Mouse (Mus musculus): Measurements from ENCODE around the gene Gdpd3. TPM values are rescaled to one million over a fixed set of nuclear protein-coding genes. Genes with fewer than 3 reads are reported as not detected.

Gdpd3 gene
- polyA plus RNA-seq, 1 experiment from 2014 or later, result 0.96 TPM

DNA sequence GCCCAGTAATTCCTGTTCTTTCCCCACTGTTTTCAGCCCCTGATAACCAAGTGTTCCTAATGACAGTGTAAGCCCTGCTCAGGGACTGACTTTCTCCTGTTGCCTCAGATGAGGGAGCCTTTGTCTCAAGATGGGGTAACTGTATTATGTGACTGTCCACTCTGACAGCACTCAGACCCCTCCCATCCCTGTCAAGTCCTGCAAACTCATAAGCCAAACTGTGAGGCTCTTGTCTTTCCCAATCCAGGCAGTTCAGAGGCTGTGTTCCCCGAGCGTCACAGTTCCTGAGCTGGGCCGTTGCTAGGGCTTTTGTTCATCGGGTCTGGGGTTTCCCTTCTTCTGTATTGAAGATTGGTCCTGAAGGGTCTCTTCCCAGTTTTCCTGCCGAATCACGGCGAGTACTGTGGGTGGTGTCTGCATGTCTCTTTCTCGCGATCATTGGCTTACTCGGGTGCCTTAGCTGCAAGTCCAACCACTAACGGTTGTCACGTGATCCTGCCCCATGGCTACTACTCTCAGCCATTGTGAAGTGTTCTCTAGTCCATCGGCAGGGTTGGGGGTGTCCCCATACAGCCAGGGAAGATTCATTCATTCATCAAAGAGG, 25.9 kb upstream of the Gdpd3 start:
- no peak for DNase-seq (ENCODE audit: low spot score)

DNA sequence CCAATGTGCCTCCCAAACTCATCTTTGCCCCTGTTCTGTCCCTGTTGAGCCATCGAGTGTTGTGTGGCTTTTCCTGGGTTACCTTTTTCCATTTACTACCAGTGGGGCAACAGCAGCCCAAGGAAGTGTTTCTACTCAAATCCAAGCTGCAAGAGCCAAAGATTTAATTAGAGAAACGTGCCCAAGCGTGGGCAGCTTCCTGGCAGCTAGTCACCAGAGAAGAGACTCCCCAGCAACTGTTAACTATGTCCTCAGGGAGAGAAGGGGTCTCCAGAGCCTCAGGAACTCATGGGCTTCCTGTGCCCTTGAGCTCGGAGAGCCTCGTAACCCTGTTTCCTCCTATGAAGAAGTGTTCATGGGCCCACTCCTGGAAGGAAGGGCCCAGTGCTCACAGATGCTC, 25.2 kb upstream of the Gdpd3 start:
- WGBS, result 66% methylated on average over 5 of the region's 5 CpGs
- no peaks in the 10 kb centered on the region for H3K9me3 ChIP-seq (ENCODE audit: control insufficient read depth, low read length)
- H3K9ac ChIP-seq (ENCODE audit: low read depth, low read length), result no peak overlapping the region
- no peaks in the 10 kb centered on the region for H3K36me3 ChIP-seq (ENCODE audit: control insufficient read depth, insufficient read depth, low read length)
- no peaks in the 10 kb centered on the region for H3K27me3 ChIP-seq (replicated peaks; ENCODE audit: control insufficient read depth, insufficient read depth, low read length)
- no peak overlapping the region for H3K4me2 ChIP-seq
- H3K27ac ChIP-seq (ENCODE audit: low read depth, low read length), result no peak overlapping the region
- no peak overlapping the region for H3K4me3 ChIP-seq (ENCODE audit: low read depth, low read length)
- H3K4me1 ChIP-seq (replicated peaks; ENCODE audit: control insufficient read depth, insufficient read depth, low read length), result no peaks in the 10 kb centered on the region
- no peak for ATAC-seq (replicated peaks; ENCODE audit: low FRiP score)
- DNase-seq (ENCODE audit: low spot score), result no peak

More for the DNA sequence above, 25.9 kb upstream of the Gdpd3 start:
- Histone ChIP-seq H3K4me1 (replicated peaks; ENCODE audit: control insufficient read depth, insufficient read depth, low read length) (no peaks in the 10 kb centered on the region), H3K36me3 (ENCODE audit: control insufficient read depth, insufficient read depth, low read length) (no peaks in the 10 kb centered on the region), H3K4me2 (no peak overlapping the region), H3K27ac (ENCODE audit: low read depth, low read length) (no peak overlapping the region), H3K27me3 (replicated peaks; ENCODE audit: control insufficient read depth, insufficient read depth, low read length) (no peaks in the 10 kb centered on the region), H3K9me3 (ENCODE audit: control insufficient read depth, low read length) (no peaks in the 10 kb centered on the region), H3K4me3 (ENCODE audit: low read depth, low read length) (no peak overlapping the region), H3K9ac (ENCODE audit: low read depth, low read length) (no peak overlapping the region)
- WGBS, result 84% methylated on average over 13 of the region's 13 CpGs
- ATAC-seq (replicated peaks; ENCODE audit: low FRiP score), result no peak

DNA sequence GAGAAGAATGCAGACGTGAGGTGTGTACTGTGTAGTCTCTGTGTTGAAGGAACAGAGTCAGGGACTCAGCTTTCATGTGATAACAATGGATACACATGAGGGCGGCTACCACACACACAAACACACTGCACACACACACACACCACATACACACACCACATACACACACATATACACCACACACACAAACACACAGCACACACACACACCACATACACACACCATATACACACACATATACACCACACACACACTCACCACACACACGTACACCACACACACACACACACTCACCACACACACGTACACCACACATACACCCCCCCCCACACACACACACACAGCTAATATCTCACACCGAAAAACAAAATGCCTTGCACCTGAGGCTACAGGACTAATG, 24.7 kb upstream of the Gdpd3 start:
- Histone ChIP-seq H3K4me1 (replicated peaks; ENCODE audit: control insufficient read depth, insufficient read depth, low read length) (0 out of 2 replicates have a peak, but pooled peaks cover 1% of the 10 kb centered on the region), H3K36me3 (ENCODE audit: control insufficient read depth, insufficient read depth, low read length) (no peaks in the 10 kb centered on the region), H3K9ac (ENCODE audit: low read depth, low read length) (no peak overlapping the region), H3K4me2 (no peak overlapping the region), H3K27ac (ENCODE audit: low read depth, low read length) (no peak overlapping the region), H3K4me3 (ENCODE audit: low read depth, low read length) (no peak overlapping the region), H3K27me3 (replicated peaks; ENCODE audit: control insufficient read depth, insufficient read depth, low read length) (no peaks in the 10 kb centered on the region), H3K9me3 (ENCODE audit: control insufficient read depth, low read length) (no peaks in the 10 kb centered on the region)
- no peak for DNase-seq (ENCODE audit: low spot score)
- 83% methylated on average over 5 of the region's 5 CpGs for WGBS
- no peak for ATAC-seq (replicated peaks; ENCODE audit: low FRiP score)

DNA sequence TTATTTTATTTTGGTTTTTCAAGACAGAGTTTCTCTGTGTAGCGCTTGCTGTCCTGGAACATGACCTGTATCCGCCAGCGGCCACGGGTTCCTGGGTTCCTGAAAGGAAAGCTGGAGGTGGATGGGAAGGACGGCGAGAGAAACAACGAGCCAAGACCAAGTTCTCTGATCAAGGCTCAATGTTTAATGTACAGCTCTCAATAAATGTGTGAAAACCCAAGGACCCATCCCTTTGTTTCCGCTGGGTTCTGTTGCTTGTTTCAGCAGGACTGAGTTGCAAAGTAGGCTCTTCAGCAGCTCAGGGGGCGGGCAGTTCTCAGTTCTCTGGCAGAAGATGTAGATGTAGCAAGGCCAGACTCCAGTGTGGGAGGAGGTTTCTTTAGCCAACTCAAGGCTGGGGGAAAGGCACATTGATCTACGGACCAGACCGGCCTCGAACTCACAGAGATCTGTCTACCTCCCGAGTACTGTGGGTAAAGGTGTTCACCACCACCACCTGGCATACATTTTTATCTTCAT, 24.1 kb upstream of the Gdpd3 start:
- no peaks in the 10 kb centered on the region for H3K27me3 ChIP-seq (replicated peaks; ENCODE audit: control insufficient read depth, insufficient read depth, low read length)
- no peak for ATAC-seq (replicated peaks; ENCODE audit: low FRiP score)
- no peaks in the 10 kb centered on the region for H3K36me3 ChIP-seq (ENCODE audit: control insufficient read depth, insufficient read depth, low read length)
- H3K9ac ChIP-seq (ENCODE audit: low read depth, low read length), result no peak overlapping the region
- 0 out of 2 replicates have a peak, but pooled peaks cover 2% of the 10 kb centered on the region for H3K4me1 ChIP-seq (replicated peaks; ENCODE audit: control insufficient read depth, insufficient read depth, low read length)
- no peak overlapping the region for H3K27ac ChIP-seq (ENCODE audit: low read depth, low read length)
- 89% methylated on average over 13 of the region's 13 CpGs for WGBS
- no peak overlapping the region for H3K4me2 ChIP-seq
- no peak for DNase-seq (ENCODE audit: low spot score)
- H3K4me3 ChIP-seq (ENCODE audit: low read depth, low read length), result no peak overlapping the region
- H3K9me3 ChIP-seq (ENCODE audit: control insufficient read depth, low read length), result no peaks in the 10 kb centered on the region

DNA sequence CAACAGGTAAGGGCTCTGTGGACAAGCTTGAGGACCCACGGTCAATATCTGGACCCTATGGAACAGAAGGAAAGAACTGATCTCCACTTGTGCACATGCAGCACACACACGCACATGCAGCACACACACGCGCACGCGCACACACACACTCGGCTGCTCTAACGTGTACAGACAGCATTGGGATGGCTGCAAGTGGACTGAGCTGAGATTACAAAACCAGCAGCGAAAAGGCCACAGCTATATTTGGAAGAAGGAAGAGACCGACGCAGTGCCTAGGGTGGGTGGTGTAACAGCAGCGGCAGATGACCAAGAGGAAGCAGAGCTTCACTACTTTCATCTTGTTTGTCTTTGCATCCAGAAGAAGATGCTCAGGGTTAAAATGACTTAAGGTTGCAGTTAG, 20.1 kb upstream of the Gdpd3 start:
- Histone ChIP-seq H3K36me3 (ENCODE audit: control insufficient read depth, insufficient read depth, low read length) (no peaks in the 10 kb centered on the region), H3K27me3 (replicated peaks; ENCODE audit: control insufficient read depth, insufficient read depth, low read length) (no peaks in the 10 kb centered on the region), H3K4me1 (replicated peaks; ENCODE audit: control insufficient read depth, insufficient read depth, low read length) (0 out of 2 replicates have a peak, but pooled peaks cover 2% of the 10 kb centered on the region), H3K4me3 (ENCODE audit: low read depth, low read length) (peak overlapping the region; percentile 15; the same call in 1 of the 2 replicates), H3K4me2 (peak overlapping the region; percentile 41), H3K9ac (ENCODE audit: low read depth, low read length) (0 out of 2 replicates have a peak overlapping the region, but pooled peaks have one; percentile 22), H3K27ac (ENCODE audit: low read depth, low read length) (peak overlapping the region; percentile 70; the same call in 1 of the 2 replicates), H3K9me3 (ENCODE audit: control insufficient read depth, low read length) (no peaks in the 10 kb centered on the region)
- DNase-seq (ENCODE audit: low spot score) (no peak), ATAC-seq (replicated peaks; ENCODE audit: low FRiP score) (no peak)
- 56% methylated on average over 12 of the region's 12 CpGs for WGBS

DNA sequence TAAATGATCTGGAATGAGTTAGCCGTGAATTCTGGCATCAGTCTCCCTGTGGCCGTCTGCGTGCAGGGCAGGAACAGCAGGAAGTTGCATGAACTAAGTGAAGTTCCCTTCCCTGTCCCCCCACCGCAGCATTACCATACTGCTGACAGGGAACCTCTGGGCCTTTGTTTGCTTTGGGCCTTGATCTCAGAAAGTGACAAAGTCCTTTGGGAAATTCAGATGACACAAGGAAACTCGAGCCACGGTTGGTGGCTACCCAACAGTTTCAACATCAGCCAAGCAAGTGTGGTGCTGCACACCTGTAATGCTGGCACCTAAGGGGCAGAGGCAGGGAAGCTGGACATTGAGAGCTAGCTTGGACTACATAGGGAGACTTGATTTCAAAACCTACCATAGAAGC, 19.3 kb upstream of the Gdpd3 start:
- H3K36me3 ChIP-seq (ENCODE audit: control insufficient read depth, insufficient read depth, low read length), result no peaks in the 10 kb centered on the region
- no peaks in the 10 kb centered on the region for H3K27me3 ChIP-seq (replicated peaks; ENCODE audit: control insufficient read depth, insufficient read depth, low read length)
- DNase-seq (ENCODE audit: low spot score) (no peak), ATAC-seq (replicated peaks; ENCODE audit: low FRiP score) (peak; percentile 43)
- peak overlapping the region; percentile 70; the same call in 1 of the 2 replicates for H3K27ac ChIP-seq (ENCODE audit: low read depth, low read length)
- peak overlapping the region; percentile 41 for H3K4me2 ChIP-seq
- no peak overlapping the region for H3K9ac ChIP-seq (ENCODE audit: low read depth, low read length)
- no peaks in the 10 kb centered on the region for H3K9me3 ChIP-seq (ENCODE audit: control insufficient read depth, low read length)
- no peak overlapping the region for H3K4me3 ChIP-seq (ENCODE audit: low read depth, low read length)
- 0 out of 2 replicates have a peak, but pooled peaks cover 2% of the 10 kb centered on the region for H3K4me1 ChIP-seq (replicated peaks; ENCODE audit: control insufficient read depth, insufficient read depth, low read length)
- WGBS, result 17% methylated on average over 6 of the region's 6 CpGs

DNA sequence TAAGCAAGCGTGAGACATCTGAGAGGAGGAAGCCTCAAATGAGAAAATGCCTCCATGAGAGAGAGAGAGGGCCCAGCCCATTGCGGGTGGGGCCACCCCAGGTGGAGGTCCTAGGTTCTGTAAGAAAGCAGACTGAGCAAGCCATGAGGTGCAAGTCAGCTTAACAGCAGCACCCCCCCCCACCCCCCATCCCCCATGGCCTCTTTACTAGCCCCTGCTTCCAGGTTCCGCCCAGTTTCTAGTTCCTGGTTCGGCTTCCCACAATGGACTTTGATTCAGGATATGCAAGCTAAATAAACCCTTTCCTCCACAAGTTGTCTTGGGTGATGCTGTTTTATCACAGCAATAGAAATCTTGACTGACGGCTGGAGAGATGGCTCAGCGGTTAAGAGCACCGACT, 17.3 kb upstream of the Gdpd3 start:
- Histone ChIP-seq H3K36me3 (ENCODE audit: control insufficient read depth, insufficient read depth, low read length) (no peaks in the 10 kb centered on the region), H3K4me3 (ENCODE audit: low read depth, low read length) (no peak overlapping the region), H3K9ac (ENCODE audit: low read depth, low read length) (no peak overlapping the region), H3K4me2 (no peak overlapping the region), H3K9me3 (ENCODE audit: control insufficient read depth, low read length) (no peaks in the 10 kb centered on the region), H3K27ac (ENCODE audit: low read depth, low read length) (no peak overlapping the region), H3K27me3 (replicated peaks; ENCODE audit: control insufficient read depth, insufficient read depth, low read length) (no peaks in the 10 kb centered on the region), H3K4me1 (replicated peaks; ENCODE audit: control insufficient read depth, insufficient read depth, low read length) (0 out of 2 replicates have a peak, but pooled peaks cover 2% of the 10 kb centered on the region)
- DNase-seq (ENCODE audit: low spot score), result no peak
- 72% methylated on average over 7 of the region's 7 CpGs for WGBS
- ATAC-seq (replicated peaks; ENCODE audit: low FRiP score), result no peak

DNA sequence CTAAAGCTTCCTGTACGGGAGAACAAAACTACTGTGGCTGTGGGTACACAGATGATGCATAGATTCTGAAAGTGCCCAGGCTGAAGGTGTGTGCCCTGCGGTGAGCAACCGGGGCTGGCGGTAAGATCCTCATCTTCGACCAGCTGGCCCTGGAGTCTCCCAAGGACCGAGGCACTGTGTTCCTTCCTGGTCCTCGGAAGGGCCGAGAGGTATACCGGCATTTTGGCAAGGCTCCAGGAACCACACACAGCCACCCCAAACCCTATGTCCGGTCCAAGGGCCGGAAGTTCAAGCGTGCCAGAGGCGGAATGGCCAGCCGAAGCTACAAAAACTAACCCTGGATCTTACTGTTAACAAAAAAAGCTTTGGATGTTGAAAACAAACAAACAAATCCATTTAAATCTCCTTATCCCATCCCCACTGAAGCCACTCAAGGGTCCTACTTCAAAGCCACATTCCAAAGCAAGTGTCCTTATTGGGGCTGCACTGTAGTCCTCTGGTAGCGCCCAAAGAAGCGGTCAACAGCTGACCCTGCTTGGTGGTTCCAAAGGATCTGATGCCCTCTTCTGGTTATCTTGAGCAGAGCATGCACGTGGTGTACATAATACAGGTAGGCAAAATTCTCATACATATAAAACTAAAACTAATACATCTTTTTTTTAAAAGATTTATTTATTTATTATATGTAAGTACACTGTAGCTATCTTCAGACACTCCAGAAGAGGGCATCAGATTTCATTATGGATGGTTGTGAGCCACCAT, 16.4 kb upstream of the Gdpd3 start:
- Histone ChIP-seq H3K9ac (ENCODE audit: low read depth, low read length) (no peak overlapping the region), H3K4me3 (ENCODE audit: low read depth, low read length) (no peak overlapping the region), H3K36me3 (ENCODE audit: control insufficient read depth, insufficient read depth, low read length) (no peaks in the 10 kb centered on the region), H3K4me1 (replicated peaks; ENCODE audit: control insufficient read depth, insufficient read depth, low read length) (0 out of 2 replicates have a peak, but pooled peaks cover 2% of the 10 kb centered on the region), H3K27ac (ENCODE audit: low read depth, low read length) (no peak overlapping the region), H3K9me3 (ENCODE audit: control insufficient read depth, low read length) (no peaks in the 10 kb centered on the region), H3K27me3 (replicated peaks; ENCODE audit: control insufficient read depth, insufficient read depth, low read length) (no peaks in the 10 kb centered on the region), H3K4me2 (no peak overlapping the region)
- DNase-seq (ENCODE audit: low spot score), result no peak
- no peak for ATAC-seq (replicated peaks; ENCODE audit: low FRiP score)
- 92% methylated on average over 17 of the region's 17 CpGs for WGBS
